8 mouse cellular contexts compared by ENCODE assay signal in genomic region chr3:86774566-86775443, GRCm38 (mm10).
DNase-seq lines count a peak whose midpoint lies in the region; ATAC-seq and TF ChIP-seq lines count a peak whose summit lies in the region.

No protein-coding gene starts in this region.

- H3K4me3 ChIP-seq in layer of hippocampus, adult 2 months, result no peak overlapping the region
- no peak overlapping the region for H3K4me3 ChIP-seq in heart, embryonic 16.5 days (ENCODE audit: low read length)
- H3K4me3 ChIP-seq in liver, embryonic 14.5 days (ENCODE audit: insufficient read depth in 1 of 2, low read depth in 2 of 2, low read length in 2 of 2), result no peak overlapping the region
- H3K4me3 ChIP-seq in neural tube, embryonic 15.5 days (replicated peaks), result no peak overlapping the region

- H3K27ac ChIP-seq in layer of hippocampus, adult 2 months, result peak overlapping the region; percentile 48; the same call in 1 of the 2 replicates
- H3K27ac ChIP-seq in heart, embryonic 16.5 days (ENCODE audit: low read length), result peak overlapping the region; percentile 42
- H3K27ac ChIP-seq in liver, embryonic 14.5 days, result no peak overlapping the region; the same call in 1 of the 2 replicates
- peak overlapping the region; percentile 67 for H3K27ac ChIP-seq in neural tube, embryonic 15.5 days (replicated peaks)

- no peaks in the 10 kb centered on the region for H3K9me3 ChIP-seq in heart, embryonic 16.5 days (replicated peaks; ENCODE audit: control insufficient read depth, low read length)
- no peaks in the 10 kb centered on the region for H3K9me3 ChIP-seq in liver, embryonic 14.5 days (ENCODE audit: control insufficient read depth, low read length)
- H3K9me3 ChIP-seq in neural tube, embryonic 15.5 days (replicated peaks), result no peaks in the 10 kb centered on the region

- H3K27me3 ChIP-seq in heart, embryonic 16.5 days (ENCODE audit: control insufficient read depth, insufficient read depth, low read length), result no peaks in the 10 kb centered on the region
- no peaks in the 10 kb centered on the region for H3K27me3 ChIP-seq in liver, embryonic 14.5 days (ENCODE audit: control insufficient read depth, insufficient read depth, low read length)
- H3K27me3 ChIP-seq in neural tube, embryonic 15.5 days (replicated peaks), result no peaks in the 10 kb centered on the region

- WGBS in heart, embryonic 16.5 days, result 49% methylated on average over 14 of the region's 14 CpGs
- WGBS in liver, embryonic 14.5 days (ENCODE audit: insufficient replicate concordance), result 37% methylated on average over 14 of the region's 14 CpGs
- WGBS in neural tube, embryonic 15.5 days, result 29% methylated on average over 14 of the region's 14 CpGs

- ATAC-seq in heart, embryonic 16.5 days (replicated peaks; ENCODE audit: extremely low read depth, insufficient read depth, low FRiP score), result no peak
- peak; percentile 37; the same call in 1 of the 2 replicates for ATAC-seq in liver, embryonic 14.5 days (ENCODE audit: insufficient read depth)
- ATAC-seq in neural tube, embryonic 15.5 days (ENCODE audit: low FRiP score), result peak; percentile 48; the same call in 1 of the 2 replicates

- no peak overlapping the region for H3K9ac ChIP-seq in heart, embryonic 16.5 days (ENCODE audit: low read length)
- no peak overlapping the region for H3K9ac ChIP-seq in liver, embryonic 14.5 days (replicated peaks)
- H3K9ac ChIP-seq in neural tube, embryonic 15.5 days (replicated peaks), result no peak overlapping the region

- peak overlapping the region; percentile 18 for H3K4me2 ChIP-seq in heart, embryonic 16.5 days (ENCODE audit: low read depth, low read length)
- H3K4me2 ChIP-seq in liver, embryonic 14.5 days (ENCODE audit: low read depth), result no peak overlapping the region
- H3K4me2 ChIP-seq in neural tube, embryonic 15.5 days, result peak overlapping the region; percentile 17

- TF ChIP-seq CTCF in layer of hippocampus, adult 2 months (conservative IDR thresholded peaks at IDR 0.05), result no peak
- no peak for TF ChIP-seq CTCF in liver, embryonic 14.5 days (IDR thresholded peaks at IDR 0.05; ENCODE audit: low read depth)

- no peak for DNase-seq in layer of hippocampus, adult 2 months (ENCODE audit: low spot score in 2 of 2)
- no peak for DNase-seq in layer of hippocampus, adult 11-12 months (ENCODE audit: low spot score)
- DNase-seq in liver, embryonic 14.5 days (ENCODE audit: low read depth in 3 of 3, low spot score in 3 of 3), result no peak
- no peak for DNase-seq in right cerebral cortex, adult 2 months (ENCODE audit: low spot score in 2 of 2)
- no peak for DNase-seq in frontal cortex, postnatal 25 days (ENCODE audit: low spot score in 2 of 2)
- no peak for DNase-seq in gastrocnemius, postnatal 4 days (ENCODE audit: low spot score in 2 of 2)

- H3K36me3 ChIP-seq in heart, embryonic 16.5 days (ENCODE audit: control insufficient read depth, insufficient read depth), result no peaks in the 10 kb centered on the region
- H3K36me3 ChIP-seq in liver, embryonic 14.5 days (replicated peaks; ENCODE audit: control insufficient read depth, insufficient read depth, low read depth), result no peaks in the 10 kb centered on the region; the same call in 1 of the 2 replicates
- 0 out of 2 replicates have a peak, but pooled peaks cover 5% of the 10 kb centered on the region for H3K36me3 ChIP-seq in neural tube, embryonic 15.5 days

- H3K4me1 ChIP-seq in heart, embryonic 16.5 days (ENCODE audit: control insufficient read depth, insufficient read depth, low read length), result peaks cover 5% of the 10 kb centered on the region
- no peaks in the 10 kb centered on the region; a peak in 1 of 4 replicates for H3K4me1 ChIP-seq in liver, embryonic 14.5 days (replicated peaks; ENCODE audit: control insufficient read depth in 2 of 2, insufficient read depth in 2 of 2, low read length in 1 of 2)
- peaks cover 31% of the 10 kb centered on the region for H3K4me1 ChIP-seq in neural tube, embryonic 15.5 days

- TF ChIP-seq EP300 in liver, embryonic 14.5 days (IDR thresholded peaks at IDR 0.05; ENCODE audit: low read depth), result no peak
